Mouse (Mus musculus) liver, embryonic 14.5 days (tissue): ENCODE results near the gene Med10.

Source experiments
- CTCF ChIP-seq: IDR thresholded peaks from 2 replicates; pipeline ENCODE4 v1.5.1; 2016; ENCODE audit warnings: antibody characterized with exemption, low read depth, control low read depth
- EP300 ChIP-seq: IDR thresholded peaks from 2 replicates; pipeline ENCODE4 v1.6.1; 2016; ENCODE audit warnings: antibody characterized with exemption, low read depth

DNA sequence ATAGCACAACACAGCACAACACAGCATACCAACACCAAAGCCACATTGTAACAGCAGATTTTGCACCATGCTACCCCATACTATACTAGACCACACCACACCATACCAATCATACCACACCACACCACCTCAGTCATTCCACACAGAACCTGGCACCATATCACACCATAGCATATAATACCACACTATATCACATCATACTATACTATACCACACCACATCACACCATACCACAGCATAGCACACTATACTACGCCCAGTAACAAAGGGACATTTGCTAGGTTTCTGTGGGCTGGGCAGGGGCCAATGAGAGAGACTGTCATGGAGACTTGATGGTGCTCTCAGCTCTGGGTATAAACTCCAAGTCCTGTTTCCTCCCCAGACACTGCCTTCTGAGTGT is 10.4 kb upstream of the Med10 start:
- TF ChIP-seq CTCF: no peak
- no peak for TF ChIP-seq EP300
